Mouse (Mus musculus) bone marrow, adult 2 months (tissue): Measurements from ENCODE around the gene Zfp760. TPM values are rescaled to one million over a fixed set of nuclear protein-coding genes. Genes with fewer than 3 reads are reported as not detected.
"Not testable (repeated sequence)": the region's sequence is repeated elsewhere in the genome, so short reads cannot be mapped to it uniquely, and the experiment has no call there.

Experiments used
- H3K27ac ChIP-seq: fragments of 200-500 bp; 2 replicates; pipeline ENCODE4 v1.5.1; 2012; ENCODE audit warnings: low read depth, mild to moderate bottlenecking, control low read depth, inconsistent platforms, low read length; ENCODE audit not compliant: control insufficient read depth, poor library complexity, insufficient read depth
- H3K4me1 ChIP-seq: fragments of 200-500 bp; 2 replicates; pipeline ENCODE4 v1.6.1; 2011; ENCODE audit warnings: low read length; ENCODE audit not compliant: control insufficient read depth, insufficient read depth
- H3K4me3 ChIP-seq: fragments of 200-500 bp; replicated peaks from 2 replicates; pipeline ENCODE3; 2011; ENCODE audit warnings: mild to moderate bottlenecking, low read depth, low read length, control low read depth; ENCODE audit not compliant: control insufficient read depth
- CTCF ChIP-seq: fragments of 200-500 bp; IDR thresholded peaks from 2 replicates; pipeline ENCODE4 v1.5.1; 2011; ENCODE audit warnings: low read length, control low read depth; ENCODE audit not compliant: control insufficient read depth, insufficient read depth
- POLR2A ChIP-seq: fragments of 200-500 bp; IDR thresholded peaks from 2 replicates; pipeline ENCODE4 v1.6.1; 2011; ENCODE audit warnings: low read depth, mild to moderate bottlenecking, control low read depth, low read length, borderline replicate concordance; ENCODE audit not compliant: control insufficient read depth
- WGBS: fragments of 180-500 bp; shearing (Covaris S2); methylation state at CpG from one replicate; pipeline ENCODE4 v1.1.7; 2018; 5-methylcytosine and 5-hydroxymethylcytosine counted together
- polyA plus RNA-seq: library from polyadenylated mRNA; stranded (reverse); fragments of >200 nt; gene quantifications from 2 replicates; pipeline ENCODE4 v1.2.4, GENCODE M21; 2011; ENCODE audit warnings: low replicate concordance; ENCODE audit not compliant: missing spikeins, insufficient read depth, insufficient read length

Zfp760 gene
- 0.85 and 2.6 TPM in 2 replicates for polyA plus RNA-seq

- 8% methylated on average over 26 of the region's 26 CpGs for WGBS
- Histone ChIP-seq H3K4me1 (no peaks in the 10 kb centered on the region), H3K4me3 (peak within 1 kb of the TSS; percentile 84), H3K27ac (peak within 1 kb of the TSS; percentile 79)
- TF ChIP-seq CTCF (no peak), POLR2A (peak; percentile 45; the same call in 1 of the 2 replicates)
These were observed at the start of gene Zfp760 for GRCm38 (mm10) chr17:21707343-21707996. Zfp760 (plus strand) TSS chr17:21707741.

GRCm38 (mm10) chr17:21678826-21679225 is 28.7 kb upstream of the Zfp760 start:
- 0% methylated on average over 1 of the region's 1 CpGs for WGBS
- not testable (repeated sequence) for H3K4me3 ChIP-seq, H3K27ac ChIP-seq, H3K4me1 ChIP-seq

- Histone ChIP-seq H3K4me1 (no peaks in the 10 kb centered on the region; the same call in 1 of the 2 replicates), H3K27ac (peak overlapping the region; percentile 58), H3K4me3 (peak overlapping the region; percentile 79)
- under 1% methylated on average over 9 of the region's 9 CpGs for WGBS
- TF ChIP-seq POLR2A (peak; percentile 31; the same call in 1 of the 2 replicates), CTCF (peak; percentile 8; the same call in 1 of the 2 replicates)
These were observed 28.1 kb upstream of the Zfp760 start for GRCm38 (mm10) chr17:21679273-21680018.

- peak overlapping the region; percentile 58 for H3K27ac ChIP-seq
- peak overlapping the region; percentile 79 for H3K4me3 ChIP-seq
- H3K4me1 ChIP-seq = not testable (repeated sequence)
- 0% methylated on average over 10 of the region's 10 CpGs for WGBS
These were observed 27.5 kb upstream of the Zfp760 start for GRCm38 (mm10) chr17:21680019-21680376.

GRCm38 (mm10) chr17:21691560-21691959 is 16.0 kb upstream of the Zfp760 start, which contains the start of gene Gm10226:
Gm10226 (plus strand) TSS chr17:21691860.
- Histone ChIP-seq H3K27ac (no peak within 1 kb of the TSS), H3K4me3 (no peak within 1 kb of the TSS), H3K4me1 (no peaks in the 10 kb centered on the region)
- no peak for TF ChIP-seq POLR2A
- no peak for TF ChIP-seq CTCF
- WGBS = 83% methylated on average over 3 of the region's 3 CpGs

GRCm38 (mm10) chr17:21693342-21693741 is 14.2 kb upstream of the Zfp760 start:
- WGBS = 77% methylated on average over 3 of the region's 3 CpGs
- Histone ChIP-seq H3K4me1 (no peaks in the 10 kb centered on the region), H3K27ac (no peak overlapping the region), H3K4me3 (no peak overlapping the region)
- TF ChIP-seq POLR2A (no peak), CTCF (no peak)

- TF ChIP-seq CTCF = no peak
- H3K27ac ChIP-seq = no peak overlapping the region
- no peaks in the 10 kb centered on the region for H3K4me1 ChIP-seq
- no peak overlapping the region for H3K4me3 ChIP-seq
These were observed 11.5 kb upstream of the Zfp760 start for GRCm38 (mm10) chr17:21696073-21696472.

GRCm38 (mm10) chr17:21702281-21703240 is 5.0 kb upstream of the Zfp760 start:
- no peaks in the 10 kb centered on the region for H3K4me1 ChIP-seq
- WGBS = 29% methylated on average over 5 of the region's 5 CpGs
- H3K27ac ChIP-seq = 0 out of 2 replicates have a peak overlapping the region, but pooled peaks have one; percentile 33
- TF ChIP-seq POLR2A (no peak), CTCF (no peak)
- H3K4me3 ChIP-seq = no peak overlapping the region
